Mouse (Mus musculus) left cerebral cortex, postnatal 25 days (tissue): ENCODE measurements around the gene Cd63. TPM values are rescaled to one million over a fixed set of nuclear protein-coding genes. Genes with fewer than 3 reads are reported as not detected.

ENCODE experiments used
- DNase-seq, 2 experiments: peaks; one replicate each; pipeline ENCODE4 v3.0.0; 2022; ENCODE audit warnings: low spot score in 2 of 2, mixed read lengths in 1 of 2
- intact Hi-C: fragments of 180-260 bp; cut with DNase I; formaldehyde crosslinking; loops from one replicate; pipeline ENCODE4 v1.15.1; 2025
- total RNA-seq, 2 experiments: library from RNA; stranded (reverse); gene quantifications; 2 replicates each; pipeline ENCODE4 v1.2.3; 2021

Cd63 gene
- total RNA-seq, 2 experiments from 2014 or later = 65.0 to 74.0 TPM

DNA sequence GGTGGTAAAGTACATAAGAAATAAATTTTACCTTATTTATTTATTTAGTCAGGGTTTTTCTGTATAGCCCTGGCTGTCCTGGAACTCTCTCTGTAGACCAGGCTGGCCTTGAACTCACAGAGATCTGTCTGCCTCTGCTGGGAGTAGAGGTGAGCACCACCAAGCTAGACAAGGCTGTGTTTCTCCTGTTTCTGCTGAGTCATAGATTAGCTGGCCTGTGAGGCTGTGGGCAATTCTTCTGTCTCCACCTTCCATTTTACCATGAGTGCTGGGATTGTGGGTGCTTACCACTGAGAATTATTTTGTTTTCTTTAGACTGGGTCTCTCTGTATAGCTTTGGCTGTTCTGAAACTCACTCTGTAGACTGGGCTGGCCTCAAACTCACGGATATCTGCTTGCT is 620 bp downstream of the Cd63 start:
- intact Hi-C loops = no loop called here
- no peak for DNase-seq

DNA sequence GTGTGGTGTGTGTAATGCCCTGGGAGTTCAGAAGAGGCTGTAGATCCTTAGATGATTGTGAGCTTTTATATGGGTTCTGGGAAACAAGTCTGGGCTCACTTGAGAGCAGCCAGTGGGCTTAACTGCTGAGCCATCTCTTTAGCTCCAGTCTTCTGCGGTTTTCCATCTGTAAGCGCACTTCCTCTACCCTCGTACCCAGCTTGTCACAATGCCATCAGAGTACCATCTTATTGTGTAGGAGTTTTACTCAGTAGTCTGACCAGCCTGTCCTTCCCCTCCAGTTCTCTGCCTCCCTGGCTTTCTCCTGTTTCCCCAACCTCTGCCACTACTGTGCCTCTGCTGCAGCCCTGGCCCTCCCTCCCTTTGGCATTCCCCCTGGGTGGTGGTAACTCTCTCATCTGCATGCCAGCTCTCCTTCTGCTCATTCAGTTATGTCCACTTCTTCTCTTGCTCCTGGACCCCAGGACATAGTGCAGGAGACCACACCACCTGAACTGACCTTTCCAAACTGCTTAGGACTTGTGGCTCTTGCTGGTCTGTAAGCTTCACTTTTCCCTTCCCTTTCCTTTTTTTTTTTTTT is 1.7 kb downstream of the Cd63 start:
- no peak for DNase-seq
- intact Hi-C loops = no loop called here

DNA sequence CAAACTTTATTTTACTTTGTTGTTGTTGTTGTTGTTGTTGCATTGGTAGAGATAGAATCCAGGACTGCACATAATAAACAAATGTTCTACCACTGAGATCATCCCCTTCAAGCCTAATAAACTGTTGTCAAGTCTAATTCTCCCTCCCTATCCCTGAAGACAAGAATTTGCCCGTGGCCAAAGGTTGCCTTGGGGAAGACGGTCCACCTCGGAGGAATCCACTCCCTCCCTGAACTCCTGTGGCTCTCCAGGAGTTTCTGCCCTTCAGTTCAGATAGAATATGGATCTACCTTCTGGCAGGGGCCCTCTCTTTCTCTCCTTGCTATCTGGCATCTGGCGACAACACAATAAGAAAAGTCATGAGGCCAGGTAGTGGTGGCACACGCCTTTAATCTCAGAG is 4.0 kb downstream of the Cd63 start:
- intact Hi-C loops = no loop called here
- DNase-seq = no peak

DNA sequence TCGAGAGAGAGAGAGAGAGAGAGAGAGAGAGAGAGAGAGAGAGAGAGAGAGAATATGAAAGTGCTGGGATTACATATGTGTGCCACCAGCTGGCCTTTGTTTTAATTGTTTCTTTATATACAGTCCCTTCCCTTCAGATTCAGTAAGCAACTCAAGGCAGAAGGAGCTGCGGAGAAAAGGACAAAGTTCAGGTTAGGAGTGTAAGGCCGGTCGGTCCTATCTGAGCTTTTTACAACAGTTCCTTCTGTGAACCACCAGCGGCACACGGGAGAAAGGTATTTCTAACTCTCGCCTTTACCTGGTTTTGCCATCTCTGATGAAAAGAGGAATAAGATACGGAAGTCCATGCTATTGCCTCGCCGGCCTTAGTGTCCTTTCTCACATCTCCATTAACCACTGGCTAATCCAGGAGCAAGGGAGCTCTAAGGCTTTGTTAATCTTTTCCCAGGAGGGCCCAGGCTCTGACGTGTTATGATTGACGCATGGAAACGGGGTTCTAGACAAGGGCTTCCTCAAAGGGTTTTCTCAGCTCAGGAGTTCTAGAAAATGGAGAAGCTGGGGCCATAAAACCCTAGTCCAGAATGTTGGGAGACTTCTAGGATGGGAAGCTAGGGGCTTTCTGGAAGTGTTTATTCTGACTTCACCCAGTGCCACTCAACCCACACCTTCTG is 8.1 kb downstream of the Cd63 start:
- DNase-seq = no peak
- intact Hi-C loops = no loop called here

GRCm38 (mm10) chr10:128909567-128910028 is 8.8 kb downstream of the Cd63 start:
- peak; percentile 58 to 75 for DNase-seq
- intact Hi-C loops = no loop called here

GRCm38 (mm10) chr10:128910066-128910841 is 9.5 kb downstream of the Cd63 start:
- intact Hi-C loops = no loop called here
- DNase-seq = peak in 1 of 2 experiments; percentile 44

DNA sequence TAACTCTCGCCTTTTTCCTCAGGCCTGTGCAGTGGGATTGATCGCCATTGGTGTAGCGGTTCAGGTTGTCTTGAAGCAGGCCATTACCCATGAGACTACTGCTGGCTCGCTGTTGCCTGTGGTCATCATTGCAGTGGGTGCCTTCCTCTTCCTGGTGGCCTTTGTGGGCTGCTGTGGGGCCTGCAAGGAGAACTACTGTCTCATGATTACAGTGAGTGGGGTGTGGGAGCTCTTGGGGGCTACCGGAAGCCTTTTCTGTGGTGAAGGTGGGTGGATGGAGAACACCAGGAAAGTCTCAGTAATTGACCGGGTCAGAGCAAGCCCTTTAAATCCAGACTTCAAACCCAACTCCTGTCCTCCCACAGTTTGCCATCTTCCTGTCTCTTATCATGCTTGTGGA is 10.6 kb downstream of the Cd63 start:
- intact Hi-C loops = no loop called here
- DNase-seq = no peak

DNA sequence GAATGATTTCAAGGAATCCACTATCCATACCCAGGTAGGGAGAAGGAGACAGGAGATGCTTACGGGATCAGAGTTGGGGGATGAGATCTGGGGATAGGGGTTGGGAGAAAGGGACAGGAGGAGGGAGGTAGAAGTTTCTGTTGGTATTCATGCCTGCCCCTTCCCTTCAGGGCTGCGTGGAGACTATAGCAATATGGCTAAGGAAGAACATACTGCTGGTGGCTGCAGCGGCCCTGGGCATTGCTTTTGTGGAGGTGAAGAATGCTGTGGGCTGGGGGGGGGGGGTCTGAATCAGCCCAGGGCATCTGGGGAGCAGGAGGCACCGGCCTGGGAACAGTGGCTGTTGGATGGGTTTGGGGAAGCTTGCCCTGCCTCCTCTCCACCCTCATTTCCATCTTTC is 11.5 kb downstream of the Cd63 start:
- DNase-seq = no peak
- intact Hi-C loops = no loop called here

DNA sequence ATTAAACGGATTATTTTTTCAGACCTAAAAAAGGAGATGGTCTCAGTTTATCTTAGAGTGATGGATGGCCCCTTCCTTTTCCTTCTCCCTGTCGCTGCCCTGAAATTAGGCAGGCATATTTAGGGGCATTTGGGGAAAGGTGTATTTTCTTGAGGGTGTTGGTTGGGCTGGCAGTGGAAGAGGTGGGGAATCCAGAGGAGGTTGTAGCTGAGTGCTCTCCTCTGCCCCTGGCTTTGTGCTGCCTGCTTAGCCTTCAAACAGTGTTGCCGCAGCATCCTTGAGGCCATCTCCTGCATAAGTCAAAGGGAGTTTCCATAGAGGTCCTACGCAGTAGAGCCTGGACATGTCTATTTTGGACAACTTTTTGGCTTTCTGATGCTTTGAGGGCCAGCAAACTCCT is 12.0 kb downstream of the Cd63 start:
- intact Hi-C loops = no loop called here

DNA sequence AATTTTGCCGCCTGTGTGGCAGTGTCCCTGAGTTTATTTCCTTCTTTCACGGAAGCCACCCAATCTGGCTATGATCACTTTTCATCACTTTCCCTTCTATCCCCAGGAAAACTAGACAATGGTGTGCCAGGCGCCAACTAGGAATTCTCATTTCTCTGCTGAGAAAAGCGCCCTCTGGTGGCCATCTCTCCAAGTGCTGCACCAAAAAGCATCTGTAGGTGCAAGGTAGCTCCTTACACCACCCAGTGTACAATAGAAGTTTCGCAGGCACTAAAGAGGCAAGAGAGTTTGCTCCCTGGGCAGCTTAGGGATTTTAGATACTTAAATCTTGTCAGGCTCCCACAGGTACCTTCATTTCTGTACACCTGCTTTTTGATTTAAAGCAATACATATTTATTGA is 12.4 kb downstream of the Cd63 start:
- intact Hi-C loops = no loop called here
- peak; percentile 89 to 93 for DNase-seq

More for the DNA sequence above, 12.0 kb downstream of the Cd63 start:
- no peak for DNase-seq

DNA sequence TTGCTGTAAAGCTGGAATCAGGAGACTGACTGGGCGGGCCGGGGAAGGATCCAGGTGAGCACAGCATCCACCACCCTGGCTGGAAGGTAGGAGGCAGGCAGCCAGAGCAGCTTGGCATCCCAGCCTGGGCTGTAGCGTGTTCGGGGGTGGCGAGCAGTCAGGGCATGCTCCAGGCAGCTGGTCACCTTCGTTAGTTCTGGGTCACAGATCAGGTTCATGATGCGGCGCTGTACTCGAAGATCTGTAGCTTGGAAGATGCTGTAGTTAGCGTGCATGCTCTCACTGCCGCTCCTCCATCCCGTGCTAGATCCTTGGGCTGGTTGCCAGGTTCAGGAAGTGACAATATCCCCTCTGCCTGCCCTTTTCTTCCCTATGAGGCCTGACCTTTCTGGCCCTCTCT is 12.9 kb downstream of the Cd63 start:
- intact Hi-C loops = no loop called here
- no peak for DNase-seq

- DNase-seq = no peak
- intact Hi-C loops = no loop called here
Observed at GRCm38 (mm10) chr10:128915550-128915949, 14.8 kb downstream of the Cd63 start.

DNA sequence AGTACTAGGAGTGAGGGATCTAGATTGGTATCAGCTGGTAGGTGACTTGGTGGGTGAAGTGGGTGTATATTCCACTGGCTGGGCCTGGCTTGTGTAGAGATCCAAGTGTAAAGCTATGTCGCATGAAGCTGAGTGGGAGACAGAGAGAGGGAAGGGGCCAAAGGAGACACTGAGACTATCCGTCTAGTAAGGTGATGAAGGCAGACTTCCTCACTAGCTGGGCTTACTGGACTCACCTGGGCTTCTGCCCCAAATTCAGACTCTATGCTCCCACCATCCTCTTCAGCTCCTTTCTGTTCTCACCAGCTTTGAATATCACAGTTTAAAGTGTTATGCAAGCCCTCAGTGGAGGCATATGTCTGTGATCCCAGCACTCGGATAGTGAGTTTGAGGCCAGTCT is 15.9 kb downstream of the Cd63 start:
- DNase-seq = no peak
- intact Hi-C loops = no loop called here

DNA sequence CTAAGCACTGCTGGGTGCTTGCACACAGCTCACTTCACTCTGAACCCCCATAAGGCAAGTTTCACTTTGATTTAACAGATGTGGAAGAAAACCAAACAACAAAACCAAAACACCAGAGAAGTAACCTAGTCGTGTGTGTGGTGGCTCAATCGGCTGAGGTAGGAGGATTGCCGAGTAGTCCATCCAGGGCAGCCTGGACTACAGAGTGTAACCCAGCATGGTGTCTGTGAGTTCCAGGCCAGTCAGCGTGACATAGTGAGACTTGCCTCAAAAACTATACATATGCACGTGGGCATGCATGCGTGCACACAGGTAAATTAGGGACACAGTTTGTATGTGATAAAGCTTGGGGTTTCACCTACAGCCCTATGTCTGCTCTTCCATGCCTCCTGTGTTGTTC is 16.6 kb downstream of the Cd63 start:
- DNase-seq = no peak
- intact Hi-C loops = no loop called here

GRCm38 (mm10) chr10:128918246-128918645 is 17.5 kb downstream of the Cd63 start:
- DNase-seq = peak in 1 of 2 experiments; percentile 60
- intact Hi-C loops = no loop called here

DNA sequence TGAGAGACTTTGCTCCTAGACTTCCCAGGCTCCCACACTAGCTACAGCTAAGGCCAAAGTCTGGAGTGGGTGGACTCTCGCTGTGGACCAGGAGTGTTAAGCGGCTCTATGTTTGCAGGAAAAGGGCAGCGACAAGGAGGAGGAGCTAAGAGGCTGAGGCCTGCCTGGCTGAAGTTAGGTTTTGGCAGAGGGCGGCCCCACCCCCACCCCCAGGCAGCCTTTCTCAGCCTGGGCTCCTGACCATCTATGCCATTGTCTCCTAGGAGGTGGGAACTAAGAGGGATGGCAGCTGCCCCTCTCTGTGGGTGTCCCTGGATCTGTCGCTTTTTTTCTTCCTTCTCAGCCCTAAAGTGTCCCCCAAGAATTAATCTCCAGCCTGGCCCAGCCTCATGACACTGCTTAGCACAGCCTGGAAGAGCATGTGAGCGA is 18.4 kb downstream of the Cd63 start:
- DNase-seq = peak in 1 of 2 experiments; percentile 64
- intact Hi-C loops = no loop called here

- no peak for DNase-seq
- intact Hi-C loops = loop anchor here (5.0 kb wide), 1 partner anchor 57 kb away; no protein-coding TSS in a partner anchor
Observed at GRCm38 (mm10) chr10:128919966-128920365, 19.2 kb downstream of the Cd63 start.

DNA sequence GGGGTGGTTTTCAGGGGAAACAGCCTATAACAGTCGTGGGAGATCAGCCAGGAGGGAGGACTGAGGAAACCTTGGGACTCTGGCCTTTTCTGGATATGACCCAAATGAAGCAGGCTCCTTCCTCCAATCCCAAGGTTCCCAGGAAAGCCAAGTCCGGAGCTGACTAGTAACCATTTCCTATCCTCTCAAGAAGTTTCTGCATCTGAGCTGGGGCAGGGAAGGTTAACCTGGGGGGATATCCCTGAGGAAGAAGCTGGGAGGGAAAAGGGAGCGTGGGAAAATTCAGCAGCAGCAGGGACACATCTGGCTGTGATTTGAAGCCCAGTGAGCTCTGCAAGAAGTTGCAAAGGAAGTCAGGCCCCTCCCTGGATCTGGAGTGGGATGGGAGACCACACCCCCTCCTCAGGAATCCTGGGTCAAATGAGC is 20.0 kb downstream of the Cd63 start:
- DNase-seq = no peak
- intact Hi-C loops = loop anchor here (5.0 kb wide), 1 partner anchor 57 kb away; no protein-coding TSS in a partner anchor

DNA sequence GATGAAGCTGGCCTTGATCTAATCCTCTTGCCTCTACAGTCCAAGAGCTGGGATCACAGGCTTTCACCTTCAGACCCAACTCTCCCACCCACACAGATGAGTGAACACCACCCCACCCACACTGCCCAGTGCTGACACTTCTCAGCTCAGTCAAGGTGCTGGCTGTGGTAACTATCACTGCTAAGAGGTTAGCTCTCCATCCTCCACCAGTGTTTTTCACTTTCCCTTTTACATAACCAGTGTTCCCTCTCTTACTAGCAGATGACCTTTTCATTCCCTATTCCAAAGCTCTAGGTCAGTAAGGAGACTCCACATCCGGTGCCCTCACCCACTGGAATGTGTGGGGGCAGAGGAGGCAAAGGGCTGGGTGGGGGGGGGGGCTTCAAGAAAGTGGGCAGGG is 20.5 kb downstream of the Cd63 start:
- DNase-seq = no peak
- intact Hi-C loops = loop anchor here (5.0 kb wide), 1 partner anchor 56 kb away; no protein-coding TSS in a partner anchor
